Mouse (Mus musculus): ENCODE measurements around the gene Mtcp1.

The Mtcp1 gene

DNA sequence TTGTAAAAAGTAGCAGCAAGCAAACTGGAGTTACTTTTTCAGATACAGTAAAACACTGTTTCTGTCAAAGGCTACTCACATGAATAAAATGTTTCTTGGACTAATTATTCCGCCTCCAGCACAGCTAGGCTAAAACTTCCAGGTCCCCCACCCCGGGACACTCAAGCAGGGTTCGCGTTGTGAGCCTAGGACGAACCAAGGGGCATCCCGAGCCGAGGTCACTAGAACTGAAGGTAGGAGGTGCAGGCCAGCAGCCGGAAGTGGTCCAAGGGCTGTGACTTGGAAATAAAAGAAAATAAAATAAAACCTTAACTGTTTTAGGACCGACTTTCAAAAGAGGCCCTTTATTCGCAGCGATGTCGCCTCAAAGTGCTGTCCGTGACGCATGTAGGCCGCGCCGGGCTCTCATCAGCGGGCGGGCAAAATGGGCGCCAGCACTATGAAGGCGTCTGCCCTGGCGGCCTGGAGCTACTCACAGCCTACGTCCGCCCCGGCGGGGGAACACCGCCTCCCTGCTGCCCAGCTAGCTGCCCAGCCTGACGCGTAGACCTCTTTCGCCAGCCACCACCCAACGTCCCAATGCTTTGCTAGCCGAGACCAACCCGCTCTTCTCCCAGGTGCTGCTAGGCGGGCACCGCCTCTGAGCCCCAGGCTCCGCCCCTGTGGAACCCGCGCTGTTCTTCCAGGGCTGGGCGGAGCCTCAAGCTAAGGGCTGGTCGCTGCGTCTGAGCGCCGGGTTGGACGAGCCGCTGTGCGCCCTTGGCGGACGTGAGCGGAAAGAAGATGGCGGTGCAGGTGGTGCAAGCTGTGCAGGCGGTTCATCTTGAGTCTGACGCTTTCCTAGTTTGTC is at the start of gene Mtcp1, which contains the start of the genes Cmc4 and Brcc3:
Mtcp1 (minus strand) TSS at position 653 of the 850 bp plus-strand sequence.
Cmc4 (minus strand) TSS at position 649 of the 850 bp plus-strand sequence.
Brcc3 (plus strand) TSS at position 693 of the 850 bp plus-strand sequence.
- DNase-seq (ENCODE audit: low spot score in 2 of 2): peak; percentile 74 to 75

DNA sequence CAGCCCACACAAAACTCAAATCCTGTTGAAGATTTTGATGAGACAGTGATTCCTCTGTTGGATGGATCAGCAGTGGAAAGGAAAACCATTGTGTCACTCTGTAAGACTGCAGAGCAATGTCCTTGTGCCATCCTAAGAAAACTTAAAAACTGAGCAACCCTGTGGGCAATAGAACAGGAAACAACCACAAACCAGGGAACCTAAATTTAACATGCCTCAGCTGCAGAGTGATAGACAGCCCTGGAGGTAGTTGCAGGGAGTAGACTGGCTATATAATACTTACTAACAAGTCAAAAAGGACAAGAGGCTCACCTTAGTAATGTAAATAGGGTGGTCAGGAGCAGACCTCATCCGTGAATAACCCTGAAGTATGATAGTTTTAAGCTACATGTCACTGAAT is 38.2 kb upstream of the Mtcp1 start:
- DNase-seq (ENCODE audit: low spot score in 2 of 2): no peak

- no peak for DNase-seq (ENCODE audit: low spot score in 2 of 2)
These were observed 6.7 kb downstream of the Mtcp1 start for GRCm38 (mm10) chrX:75409711-75410110.

DNA sequence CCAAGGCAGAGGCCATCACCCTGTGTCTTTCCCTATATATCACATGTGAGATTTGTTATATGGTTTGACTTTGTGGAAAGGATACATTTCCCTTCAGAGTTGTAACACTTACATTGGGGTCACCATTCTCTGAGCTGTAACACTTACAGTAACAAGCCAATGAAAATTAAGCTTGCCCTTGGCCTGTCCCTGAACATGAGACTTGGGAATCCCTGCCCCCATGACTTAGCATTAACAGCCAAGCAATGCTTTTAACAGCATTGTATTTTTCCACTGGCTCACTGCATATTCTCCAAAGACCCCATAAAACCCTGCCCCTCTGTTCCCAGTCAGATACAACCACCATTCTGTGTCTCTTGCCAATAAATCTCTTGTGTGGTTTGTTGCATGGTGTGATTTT is 13.0 kb downstream of the Mtcp1 start:
- DNase-seq (ENCODE audit: low spot score in 2 of 2): no peak

GRCm38 (mm10) chrX:75402668-75403067 is 13.7 kb downstream of the Mtcp1 start:
- DNase-seq (ENCODE audit: low spot score in 2 of 2): no peak

- DNase-seq (ENCODE audit: low spot score in 2 of 2): no peak
These were observed 16.9 kb downstream of the Mtcp1 start for GRCm38 (mm10) chrX:75399471-75399870.

DNA sequence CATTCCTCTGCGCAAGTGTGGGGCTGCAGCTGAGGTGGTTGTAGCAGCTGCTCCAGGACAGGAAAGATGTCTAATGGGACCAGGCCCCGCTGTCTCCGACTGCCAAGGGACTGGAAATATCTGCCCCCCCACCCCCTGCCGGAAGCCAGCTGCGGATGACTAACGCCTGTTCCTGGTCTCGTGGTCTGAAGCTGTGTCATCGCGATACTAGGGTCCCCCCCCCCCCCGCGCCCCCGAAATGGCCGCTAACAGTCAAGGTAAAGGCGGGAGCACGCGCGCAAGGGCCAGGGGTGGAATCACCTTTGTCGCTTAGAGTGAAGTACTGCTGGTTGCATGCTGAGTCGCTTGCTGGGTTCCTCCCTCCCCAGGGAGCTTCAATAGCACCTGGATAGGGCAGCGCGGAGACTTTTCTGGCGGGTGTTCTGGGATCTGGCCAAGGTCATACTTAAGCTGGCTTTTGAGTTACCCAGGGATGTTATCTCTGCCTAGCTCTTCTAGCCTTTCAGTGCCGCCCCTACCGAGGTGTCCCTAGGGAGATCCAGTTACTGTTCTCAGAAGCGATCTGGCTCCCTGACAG is 34.1 kb downstream of the Mtcp1 start, which contains the start of the genes Fundc2 and F8:
Fundc2 (plus strand) TSS at position 205 of the 577 bp plus-strand sequence.
F8 (minus strand) TSS at position 421 of the 577 bp plus-strand sequence.
- peak; percentile 12 to 55 for DNase-seq (ENCODE audit: low spot score in 2 of 2)

GRCm38 (mm10) chrX:75381699-75382098 is 34.7 kb downstream of the Mtcp1 start:
- DNase-seq (ENCODE audit: low spot score in 2 of 2): no peak

- DNase-seq (ENCODE audit: low spot score in 2 of 2): no peak
These were observed 35.2 kb downstream of the Mtcp1 start for GRCm38 (mm10) chrX:75381176-75381575.

- no peak for DNase-seq (ENCODE audit: low spot score in 2 of 2)
These were observed 39.6 kb downstream of the Mtcp1 start for GRCm38 (mm10) chrX:75376815-75377214.

- DNase-seq (ENCODE audit: low spot score in 2 of 2): no peak
These were observed 43.5 kb downstream of the Mtcp1 start for GRCm38 (mm10) chrX:75372666-75373425.

DNA sequence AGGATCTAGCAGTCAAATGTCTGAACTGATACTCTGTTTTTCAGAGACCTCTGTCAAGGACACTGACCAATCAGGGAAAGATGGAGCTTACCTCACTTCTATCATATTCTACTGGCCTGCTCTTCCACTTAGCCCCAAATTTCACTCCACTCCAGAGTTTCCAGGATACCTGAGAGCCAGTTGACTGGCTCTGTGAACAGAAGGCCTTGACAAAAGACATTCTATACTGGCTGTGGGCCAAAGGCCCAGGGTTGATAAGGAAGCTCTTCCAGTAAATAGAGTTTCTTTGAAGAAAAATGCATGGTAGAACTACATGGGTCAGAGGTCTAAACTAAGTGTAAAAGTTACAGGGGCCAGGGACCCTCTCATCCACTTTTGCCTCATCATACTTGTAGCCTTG is 46.2 kb downstream of the Mtcp1 start:
- DNase-seq (ENCODE audit: low spot score in 2 of 2): no peak

All from frontal cortex, postnatal 14 days (tissue).